Mouse (Mus musculus) ES-E14 (cell line): ENCODE data around the gene Ttk.

Source experiments
- CHD2 ChIP-seq: IDR thresholded peaks from 2 replicates; pipeline ENCODE4 v1.6.1; 2014; ENCODE audit warnings: mild to moderate bottlenecking, low read depth, low read length, inconsistent platforms
- HCFC1 ChIP-seq: IDR thresholded peaks from 2 replicates; pipeline ENCODE4 v1.6.1; 2012; ENCODE audit warnings: low read length, inconsistent platforms, borderline replicate concordance; ENCODE audit not compliant: insufficient read depth
- MAFK ChIP-seq: IDR thresholded peaks from 2 replicates; pipeline ENCODE4 v1.6.1; 2014; ENCODE audit warnings: mild to moderate bottlenecking, low read depth, low read length, inconsistent platforms; ENCODE audit not compliant: insufficient read depth

- TF ChIP-seq HCFC1 = no peak
- no peak for TF ChIP-seq MAFK
- TF ChIP-seq CHD2 = no peak
Observed at GRCm38 (mm10) chr9:83865165-83865564, 30.7 kb downstream of the Ttk start.
